Mouse (Mus musculus): ENCODE data around the gene Olfr167.
"Not testable (repeated sequence)": the region's sequence is repeated elsewhere in the genome, so short reads cannot be mapped to it uniquely, and the experiment has no call there.

Gene Olfr167

GRCm38 (mm10) chr16:19522166-19522565 is at the start of gene Olfr167:
Gene Olfr167, minus strand, starts transcription at chr16:19522266.
- DNase-seq = no peak

DNA sequence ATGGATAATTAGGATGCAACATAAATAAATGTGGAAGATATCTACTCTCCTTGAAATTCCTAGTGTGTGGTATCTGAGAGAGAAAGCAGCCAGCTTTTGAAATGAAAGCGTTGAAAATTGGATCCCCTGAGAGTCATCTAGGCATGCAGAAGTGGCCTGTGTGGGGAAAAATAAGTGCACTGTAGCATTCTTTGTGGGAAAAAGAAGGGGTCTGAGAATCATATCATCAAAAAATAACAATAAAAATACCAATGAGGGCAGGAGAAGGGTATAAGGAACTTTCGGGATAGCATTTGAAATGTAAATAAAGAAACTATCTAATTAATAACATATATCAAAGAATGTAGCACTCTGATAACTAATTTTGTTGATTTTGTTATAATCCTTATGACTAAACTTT is 49.6 kb upstream of the Olfr167 start, which contains the start of gene Olfr169:
Olfr169 (minus strand) TSS at position 101 of the 400 bp plus-strand sequence.
- not testable (repeated sequence) for DNase-seq

GRCm38 (mm10) chr16:19553429-19553828 is 31.4 kb upstream of the Olfr167 start:
- DNase-seq = not testable (repeated sequence)

GRCm38 (mm10) chr16:19552246-19552645 is 30.2 kb upstream of the Olfr167 start:
- DNase-seq = not testable (repeated sequence)

GRCm38 (mm10) chr16:19535455-19535854 is 13.4 kb upstream of the Olfr167 start, which contains the start of gene Olfr168:
Gene Olfr168, minus strand, starts transcription at chr16:19535555.
- DNase-seq = no peak

GRCm38 (mm10) chr16:19483394-19483793 is 38.7 kb downstream of the Olfr167 start, which contains the start of gene Olfr166:
Gene Olfr166, plus strand, starts transcription at chr16:19483694.
- no peak for DNase-seq

DNA sequence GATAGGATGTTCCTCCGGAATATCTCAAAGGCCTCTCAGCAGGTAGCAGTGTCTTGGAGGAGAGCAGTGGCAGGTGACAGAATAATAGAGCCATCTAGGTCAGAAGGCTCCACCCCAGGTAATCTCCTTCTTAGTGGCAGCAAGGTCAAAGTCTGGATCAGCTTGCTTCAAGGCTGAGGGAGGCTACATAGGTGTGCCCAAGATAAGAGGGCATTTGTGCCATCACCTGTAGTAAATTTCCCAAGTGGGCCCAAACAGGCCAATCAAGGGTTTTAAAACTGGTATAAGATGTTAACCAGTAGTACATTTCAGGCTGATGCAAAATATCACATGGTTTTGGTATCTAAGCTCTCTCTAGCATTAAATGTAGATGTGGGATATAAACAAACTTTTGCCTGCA is 57.7 kb downstream of the Olfr167 start:
- no peak for DNase-seq

Measured in thymus, postnatal 36 days (tissue).